Mouse (Mus musculus): ENCODE measurements at regions not wholly inside any gene's neighbourhood (a gene's known extent, or its start where the extent isn't known, plus 50 kb on each side); places are given as distances from the start of the nearest gene placed in this dataset.

DNA sequence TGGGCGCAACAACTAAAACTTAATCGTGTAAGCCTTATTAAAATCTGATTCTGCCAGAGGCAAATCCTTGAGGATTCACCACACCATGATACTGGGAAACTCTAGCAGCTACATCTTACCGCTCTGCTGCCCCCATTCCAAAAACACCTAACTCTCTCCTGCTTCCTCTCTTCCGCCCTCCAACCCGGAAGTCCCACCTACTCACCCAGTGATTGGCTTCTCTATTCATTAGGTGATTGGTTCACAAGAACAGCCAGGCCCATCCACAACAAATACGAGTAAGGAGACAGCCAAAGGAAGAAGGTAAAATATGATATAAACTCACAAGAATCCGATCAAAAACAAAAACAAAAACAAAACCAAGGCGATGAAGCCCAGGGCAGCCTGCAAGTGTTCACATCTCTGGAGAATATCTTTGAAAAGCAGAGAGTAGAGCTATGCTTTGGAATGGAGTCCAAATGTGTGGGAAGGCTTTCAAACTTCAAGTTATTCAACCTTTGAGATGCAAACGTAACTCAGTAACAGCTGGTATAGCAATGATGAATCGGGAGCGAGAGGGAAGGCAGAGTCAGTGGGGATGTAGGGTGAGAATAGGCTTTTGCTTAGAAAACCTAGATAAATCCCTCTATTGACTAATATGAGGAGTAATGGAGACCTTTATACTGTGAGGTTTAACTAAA lies 76.5 kb upstream of the Arid2 start:
- no peak for TF ChIP-seq CTCF (IDR thresholded peaks at IDR 0.05; ENCODE audit: borderline replicate concordance, control insufficient read depth, extremely low read depth, insufficient read depth, low read length, poor library complexity)
- no peak for TF ChIP-seq POLR2A (IDR thresholded peaks at IDR 0.05; ENCODE audit: control insufficient read depth, extremely low read depth, insufficient read depth, low read length, poor library complexity)
